Mouse (Mus musculus): ENCODE measurements around the gene Fmo1. TPM values are rescaled to one million over a fixed set of nuclear protein-coding genes. Genes with fewer than 3 reads are reported as not detected.

The Fmo1 gene
- polyA plus RNA-seq, 1 experiment, result 3.8 TPM

GRCm38 (mm10) chr1:162864816-162865492 is 1.5 kb downstream of the Fmo1 start:
- no peak for TF ChIP-seq POLR2A (IDR thresholded peaks at IDR 0.05; ENCODE audit: low read depth, low read length)
- TF ChIP-seq CTCF (IDR thresholded peaks at IDR 0.05; ENCODE audit: borderline replicate concordance, insufficient read depth, low read length), result no peak
- H3K4me3 ChIP-seq (ENCODE audit: insufficient read depth, low read length), result no peak overlapping the region

GRCm38 (mm10) chr1:162864279-162864678 is 2.1 kb downstream of the Fmo1 start:
- Histone ChIP-seq H3K27ac (ENCODE audit: insufficient read depth, low read length) (no peak overlapping the region), H3K4me3 (ENCODE audit: insufficient read depth, low read length) (no peak overlapping the region), H3K4me1 (ENCODE audit: control insufficient read depth, insufficient read depth, low read length) (no peaks in the 10 kb centered on the region)
- no peak for TF ChIP-seq CTCF (IDR thresholded peaks at IDR 0.05; ENCODE audit: borderline replicate concordance, insufficient read depth, low read length)
- TF ChIP-seq POLR2A (IDR thresholded peaks at IDR 0.05; ENCODE audit: low read depth, low read length), result no peak

More at GRCm38 (mm10) chr1:162864816-162865492, 1.5 kb downstream of the Fmo1 start:
- Histone ChIP-seq H3K27ac (ENCODE audit: insufficient read depth, low read length) (no peak overlapping the region), H3K4me1 (ENCODE audit: control insufficient read depth, insufficient read depth, low read length) (no peaks in the 10 kb centered on the region)

- Histone ChIP-seq H3K4me3 (ENCODE audit: insufficient read depth, low read length) (no peak overlapping the region), H3K4me1 (ENCODE audit: control insufficient read depth, insufficient read depth, low read length) (no peaks in the 10 kb centered on the region), H3K27ac (ENCODE audit: insufficient read depth, low read length) (no peak overlapping the region)
- TF ChIP-seq CTCF (IDR thresholded peaks at IDR 0.05; ENCODE audit: borderline replicate concordance, insufficient read depth, low read length) (no peak), POLR2A (IDR thresholded peaks at IDR 0.05; ENCODE audit: low read depth, low read length) (no peak)
These were observed 2.8 kb downstream of the Fmo1 start for GRCm38 (mm10) chr1:162863579-162863978.

DNA sequence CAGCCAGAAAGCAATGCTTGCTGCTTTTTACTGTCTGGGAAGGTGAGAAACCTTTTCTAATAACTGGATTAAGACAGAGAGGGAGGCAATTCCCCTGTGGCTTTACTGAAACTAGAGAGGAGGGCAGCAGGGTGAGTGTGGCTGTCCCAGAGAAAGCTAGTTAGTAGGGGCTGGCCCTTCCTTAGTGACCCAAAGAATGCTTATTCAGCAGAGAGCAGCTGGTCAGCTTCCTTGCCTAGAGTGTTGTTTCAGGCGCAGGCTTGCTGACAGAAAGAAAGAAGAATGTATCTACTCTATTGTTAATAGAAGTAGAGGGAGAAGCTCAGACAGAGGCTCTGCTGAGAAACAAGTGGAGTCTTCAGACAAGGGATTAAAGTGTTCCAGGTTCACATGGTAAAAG is 4.1 kb downstream of the Fmo1 start:
- TF ChIP-seq CTCF (IDR thresholded peaks at IDR 0.05; ENCODE audit: borderline replicate concordance, insufficient read depth, low read length) (no peak), POLR2A (IDR thresholded peaks at IDR 0.05; ENCODE audit: low read depth, low read length) (no peak)
- Histone ChIP-seq H3K4me1 (ENCODE audit: control insufficient read depth, insufficient read depth, low read length) (no peaks in the 10 kb centered on the region), H3K27ac (ENCODE audit: insufficient read depth, low read length) (no peak overlapping the region), H3K4me3 (ENCODE audit: insufficient read depth, low read length) (no peak overlapping the region)

- Histone ChIP-seq H3K4me1 (ENCODE audit: control insufficient read depth, insufficient read depth, low read length) (no peaks in the 10 kb centered on the region), H3K27ac (ENCODE audit: insufficient read depth, low read length) (no peak overlapping the region), H3K4me3 (ENCODE audit: insufficient read depth, low read length) (no peak overlapping the region)
- no peak for TF ChIP-seq POLR2A (IDR thresholded peaks at IDR 0.05; ENCODE audit: low read depth, low read length)
- no peak for TF ChIP-seq CTCF (IDR thresholded peaks at IDR 0.05; ENCODE audit: borderline replicate concordance, insufficient read depth, low read length)
These were observed 6.3 kb downstream of the Fmo1 start for GRCm38 (mm10) chr1:162859996-162860605.

GRCm38 (mm10) chr1:162859545-162859976 is 6.8 kb downstream of the Fmo1 start:
- no peak for TF ChIP-seq POLR2A (IDR thresholded peaks at IDR 0.05; ENCODE audit: low read depth, low read length)
- TF ChIP-seq CTCF (IDR thresholded peaks at IDR 0.05; ENCODE audit: borderline replicate concordance, insufficient read depth, low read length), result no peak
- Histone ChIP-seq H3K27ac (ENCODE audit: insufficient read depth, low read length) (no peak overlapping the region), H3K4me1 (ENCODE audit: control insufficient read depth, insufficient read depth, low read length) (no peaks in the 10 kb centered on the region), H3K4me3 (ENCODE audit: insufficient read depth, low read length) (no peak overlapping the region)

GRCm38 (mm10) chr1:162858748-162859130 is 7.7 kb downstream of the Fmo1 start:
- Histone ChIP-seq H3K27ac (ENCODE audit: insufficient read depth, low read length) (no peak overlapping the region), H3K4me3 (ENCODE audit: insufficient read depth, low read length) (no peak overlapping the region), H3K4me1 (ENCODE audit: control insufficient read depth, insufficient read depth, low read length) (no peaks in the 10 kb centered on the region)
- no peak for TF ChIP-seq POLR2A (IDR thresholded peaks at IDR 0.05; ENCODE audit: low read depth, low read length)
- no peak for TF ChIP-seq CTCF (IDR thresholded peaks at IDR 0.05; ENCODE audit: borderline replicate concordance, insufficient read depth, low read length)

DNA sequence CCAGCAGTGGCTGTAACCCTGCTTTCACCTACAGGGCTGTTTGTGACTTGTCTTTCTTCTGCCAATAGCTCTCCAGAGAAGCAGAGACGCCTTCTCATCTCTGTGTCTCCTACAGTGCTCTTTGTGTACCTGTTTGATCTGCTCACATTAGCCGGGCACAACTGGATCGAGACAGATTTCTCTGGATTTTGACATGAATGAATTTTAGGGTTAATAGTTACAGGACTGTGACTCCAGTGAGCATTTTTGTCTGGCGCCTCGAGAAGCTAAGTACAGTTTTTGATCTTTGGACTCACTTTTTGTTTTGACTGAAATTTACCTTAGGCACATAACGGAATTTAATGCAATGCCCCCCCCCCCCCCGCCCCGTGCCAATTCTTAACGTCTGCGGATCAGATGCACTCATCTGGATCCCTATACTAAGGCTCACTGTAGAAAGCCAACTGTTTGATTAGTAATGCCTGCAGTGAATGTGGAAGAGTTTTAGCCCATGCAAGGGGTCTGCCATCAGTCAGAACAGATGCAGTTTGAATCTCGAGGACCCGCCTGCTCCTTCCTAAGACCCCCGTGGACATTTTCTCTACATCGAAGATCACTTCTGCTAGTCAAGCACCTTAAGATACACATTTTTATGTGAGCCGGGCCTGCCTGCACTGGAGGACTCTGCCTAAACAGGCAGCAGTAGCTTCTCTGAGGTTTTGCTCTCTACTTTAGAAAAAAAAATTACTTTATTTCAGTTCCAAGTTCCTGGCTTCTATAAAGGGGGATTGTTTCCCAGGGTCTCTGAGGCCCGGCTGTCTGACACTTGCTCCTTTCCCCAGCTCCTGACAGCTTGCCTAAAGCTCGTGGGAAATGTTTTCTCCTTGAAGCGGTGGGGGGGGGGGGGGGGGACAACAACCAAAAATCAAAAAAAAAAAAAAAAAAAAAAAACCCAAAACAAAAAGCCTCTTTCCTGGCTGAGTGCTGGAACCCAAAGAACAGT is 8.4 kb downstream of the Fmo1 start:
- Histone ChIP-seq H3K4me1 (ENCODE audit: control insufficient read depth, insufficient read depth, low read length) (no peaks in the 10 kb centered on the region), H3K4me3 (ENCODE audit: insufficient read depth, low read length) (no peak overlapping the region), H3K27ac (ENCODE audit: insufficient read depth, low read length) (no peak overlapping the region)
- TF ChIP-seq CTCF (IDR thresholded peaks at IDR 0.05; ENCODE audit: borderline replicate concordance, insufficient read depth, low read length) (no peak), POLR2A (IDR thresholded peaks at IDR 0.05; ENCODE audit: low read depth, low read length) (no peak)

DNA sequence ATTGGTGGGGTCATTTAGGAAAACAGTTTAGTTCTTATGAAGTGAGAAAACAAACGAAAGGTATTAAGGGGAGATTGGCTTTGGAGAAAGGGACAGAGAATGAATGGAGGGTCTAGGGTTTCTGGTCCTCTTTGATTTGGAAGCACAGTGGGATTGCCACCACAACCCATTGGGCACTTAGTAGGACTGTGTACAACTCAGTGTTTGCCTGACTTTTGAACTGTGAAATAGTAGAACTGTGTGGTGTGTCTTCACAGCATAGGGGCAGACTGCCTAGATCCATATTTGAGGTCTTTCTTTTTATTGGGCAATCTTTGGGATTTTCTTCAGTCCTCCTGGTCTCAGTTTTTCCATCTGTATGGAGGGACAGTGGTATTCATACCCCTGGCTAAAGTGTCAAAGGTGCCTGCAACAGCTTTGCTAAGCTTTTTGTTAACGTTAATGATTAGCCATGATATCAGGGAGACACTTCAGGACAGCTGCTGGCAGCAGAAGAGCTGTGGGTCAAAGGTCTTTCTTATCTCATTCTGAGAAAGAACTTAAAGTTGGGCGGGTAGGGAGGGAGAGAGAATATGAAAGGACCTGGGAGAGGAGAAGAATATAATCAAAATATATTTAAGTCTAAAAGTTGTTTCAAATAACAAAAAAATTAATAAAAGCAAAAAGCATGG is 12.5 kb downstream of the Fmo1 start:
- H3K27ac ChIP-seq (ENCODE audit: insufficient read depth, low read length), result no peak overlapping the region
- no peak for TF ChIP-seq CTCF (IDR thresholded peaks at IDR 0.05; ENCODE audit: borderline replicate concordance, insufficient read depth, low read length)
- no peak for TF ChIP-seq POLR2A (IDR thresholded peaks at IDR 0.05; ENCODE audit: low read depth, low read length)
- H3K4me3 ChIP-seq (ENCODE audit: insufficient read depth, low read length), result no peak overlapping the region
- no peaks in the 10 kb centered on the region for H3K4me1 ChIP-seq (ENCODE audit: control insufficient read depth, insufficient read depth, low read length)
